Mouse (Mus musculus) right cerebral cortex, adult 18-20 months (tissue): ENCODE measurements at regions not wholly inside any gene's neighbourhood (a gene's known extent, or its start where the extent isn't known, plus 50 kb on each side); places are given as distances from the start of the nearest gene placed in this dataset.
A peak's percentile ranks its signal among the peaks of the same experiment; 100 is the strongest.

Experiments
- DNase-seq: peaks from one replicate; pipeline ENCODE4 v3.0.0; 2022; ENCODE audit warnings: mixed read lengths

DNA sequence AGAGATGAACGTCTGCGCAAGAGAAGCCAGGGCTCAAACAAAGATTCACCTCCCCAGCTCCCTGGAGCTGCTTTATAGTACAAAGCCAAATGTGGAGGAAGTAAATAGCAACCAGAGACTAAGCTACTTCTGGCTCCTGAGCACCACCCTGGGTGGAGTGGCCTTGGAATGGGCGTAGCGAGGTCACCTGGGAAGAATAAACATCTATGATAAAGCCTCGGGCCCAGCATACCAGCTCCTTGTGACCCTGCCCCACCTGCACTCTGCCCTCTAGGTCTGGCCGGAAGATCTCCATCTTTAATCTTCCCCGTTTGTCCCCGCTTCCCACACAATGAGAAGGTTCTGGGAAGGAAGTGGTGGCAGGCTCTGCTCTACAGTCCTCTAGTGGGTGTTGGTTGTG, 61.0 kb upstream of the Ptpn3 start:
- DNase-seq, result no peak

DNA sequence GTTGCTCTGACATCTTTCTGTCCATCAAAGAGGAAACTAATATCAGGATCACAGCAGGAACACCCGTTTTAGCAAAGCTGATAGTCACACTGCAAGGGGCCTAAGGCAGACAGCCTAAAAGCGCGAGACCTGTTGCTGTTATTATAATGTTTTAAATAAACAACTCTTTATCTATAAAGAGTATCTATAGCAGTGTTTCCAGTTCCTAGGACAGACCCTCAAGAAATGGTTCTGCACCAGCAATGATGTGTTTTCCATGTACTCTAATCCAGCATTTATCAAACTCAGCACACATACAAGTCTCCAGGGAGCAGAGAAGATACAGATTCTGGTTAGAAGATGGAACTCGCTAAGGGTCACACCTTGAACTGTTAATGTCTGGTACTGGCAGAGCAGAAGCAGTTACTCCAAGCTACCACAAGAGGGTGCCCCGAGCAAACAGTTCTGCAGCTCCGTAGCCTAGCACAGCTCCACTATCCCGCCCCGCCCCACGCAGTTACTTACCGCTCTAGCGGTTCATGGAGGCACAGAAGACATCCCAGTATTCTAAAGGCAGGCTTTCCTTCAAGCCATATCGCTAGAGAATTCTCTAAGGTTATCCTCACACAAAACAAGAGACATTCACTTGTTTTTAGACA, 64.2 kb upstream of the Palm2 start:
- peak; percentile 87 for DNase-seq

DNA sequence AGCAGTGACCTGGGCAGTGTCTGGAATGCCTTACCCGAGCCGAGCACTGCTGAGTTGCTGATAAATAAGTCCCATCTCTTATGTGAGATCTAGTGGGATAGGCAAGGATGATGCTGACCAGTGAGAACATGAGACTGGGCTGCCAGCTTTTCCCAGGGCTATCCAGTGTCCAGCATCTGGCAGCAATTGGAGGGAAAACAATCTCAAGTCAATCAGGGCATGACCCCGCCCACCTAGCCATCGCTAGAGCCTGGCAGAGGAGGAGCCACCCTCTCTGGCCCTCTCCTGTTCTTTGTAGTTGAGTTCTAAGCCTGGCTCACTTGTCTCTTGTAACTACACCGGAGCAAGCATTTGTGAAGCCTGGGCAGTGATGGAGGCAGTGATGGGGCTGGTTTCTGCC, 56.2 kb upstream of the Palm2 start:
- no peak for DNase-seq

DNA sequence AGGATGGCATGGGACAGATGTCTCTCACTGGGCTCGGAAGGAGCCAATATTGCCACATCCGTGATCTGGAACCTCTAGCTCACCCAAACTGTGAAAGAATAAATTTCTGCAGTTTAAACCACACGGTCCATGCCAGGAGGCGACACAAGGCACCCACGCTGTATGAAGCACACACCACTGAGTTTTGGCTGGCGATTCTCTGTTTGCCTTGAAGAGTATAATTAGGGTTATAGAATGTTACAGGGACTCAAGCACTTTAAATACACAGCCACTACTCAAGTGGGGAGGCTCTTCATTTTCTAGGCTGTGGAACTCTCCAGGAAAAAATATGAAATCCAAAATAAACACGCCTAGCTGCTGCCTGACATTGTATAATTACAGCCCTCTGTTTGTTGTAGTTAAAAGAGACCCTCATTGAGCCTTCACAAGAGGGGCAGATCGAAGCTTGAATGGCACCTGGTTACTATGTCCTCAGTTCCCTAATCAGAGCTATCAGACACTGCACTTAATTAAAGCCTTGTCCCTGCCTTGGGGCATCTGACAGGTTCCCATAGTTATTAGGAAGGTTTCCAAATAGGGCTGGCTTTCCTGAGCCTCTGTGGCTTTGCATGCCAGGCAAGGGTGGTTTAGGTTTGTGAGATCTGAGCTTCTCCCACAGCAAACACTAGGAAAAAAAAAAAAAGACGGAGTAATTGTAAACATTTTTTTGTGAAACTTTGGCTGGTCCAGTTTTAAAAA, 53.8 kb upstream of the Palm2 start:
- no peak for DNase-seq

DNA sequence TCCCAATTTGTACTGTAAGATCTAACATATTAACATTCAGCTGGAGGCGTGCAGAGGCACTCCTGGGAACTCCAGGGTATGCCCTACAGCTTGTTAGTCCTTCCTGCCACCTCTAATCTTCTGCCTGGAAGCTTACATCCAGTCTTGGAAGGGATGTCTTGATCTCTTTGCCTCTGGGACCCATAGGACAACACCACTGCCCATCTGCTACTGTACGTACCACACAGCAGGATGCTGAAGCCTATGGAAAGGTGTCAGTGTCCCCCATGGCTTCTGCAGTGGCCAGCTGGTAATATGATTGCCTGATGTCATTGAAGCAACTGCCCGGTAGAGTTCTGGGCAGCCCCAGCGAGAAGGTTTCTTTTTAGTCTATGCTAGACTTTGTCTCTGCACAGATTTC, 52.7 kb upstream of the Palm2 start:
- no peak for DNase-seq
